Mouse (Mus musculus) cerebellum, adult 2 months (tissue): ENCODE data around the gene Tjp2. TPM values are rescaled to one million over a fixed set of nuclear protein-coding genes. Genes with fewer than 3 reads are reported as not detected.

ENCODE experiments used
- DNase-seq, 2 experiments: peaks; one replicate each; pipeline ENCODE4 v3.0.0; 2021
- H3K27ac ChIP-seq: fragments of 200-500 bp; 2 replicates; pipeline ENCODE4 v1.5.1; 2012; ENCODE audit warnings: low read length, control low read depth, inconsistent platforms; ENCODE audit not compliant: insufficient read depth
- H3K27me3 ChIP-seq: fragments of 200-500 bp; 2 replicates; pipeline ENCODE4 v1.6.1; 2012; ENCODE audit warnings: inconsistent platforms, mild to moderate bottlenecking, low read length, moderate library complexity; ENCODE audit not compliant: control insufficient read depth, insufficient read depth
- H3K4me1 ChIP-seq: fragments of 200-500 bp; 2 replicates; pipeline ENCODE4 v1.6.1; 2011; ENCODE audit warnings: low read length; ENCODE audit not compliant: control insufficient read depth, insufficient read depth
- H3K4me3 ChIP-seq: fragments of 200-500 bp; replicated peaks from 2 replicates; pipeline ENCODE3; 2011; ENCODE audit warnings: mild to moderate bottlenecking, low read depth, low read length, control low read depth; ENCODE audit not compliant: insufficient read depth
- CTCF ChIP-seq: fragments of 200-500 bp; IDR thresholded peaks from 2 replicates; pipeline ENCODE4 v1.5.1; 2011; ENCODE audit warnings: low read depth, mild to moderate bottlenecking, control low read depth, low read length, moderate library complexity, borderline replicate concordance; ENCODE audit not compliant: insufficient read depth
- POLR2A ChIP-seq: fragments of 200-500 bp; IDR thresholded peaks from 2 replicates; pipeline ENCODE4 v1.6.1; 2011; ENCODE audit warnings: low read length, control low read depth, borderline replicate concordance; ENCODE audit not compliant: insufficient read depth
- WGBS: fragments of 180-500 bp; shearing (Covaris S2); methylation state at CpG from one replicate; pipeline ENCODE4 v1.1.7; 2018; 5-methylcytosine and 5-hydroxymethylcytosine counted together
- polyA plus RNA-seq: library from polyadenylated mRNA; depleted of rRNA; stranded (reverse); fragments of >200 nt; gene quantifications from 2 replicates; pipeline ENCODE4 v1.2.3, GENCODE M21; 2012

Gene Tjp2
- polyA plus RNA-seq, 1 experiment, result 26.5 TPM

DNA sequence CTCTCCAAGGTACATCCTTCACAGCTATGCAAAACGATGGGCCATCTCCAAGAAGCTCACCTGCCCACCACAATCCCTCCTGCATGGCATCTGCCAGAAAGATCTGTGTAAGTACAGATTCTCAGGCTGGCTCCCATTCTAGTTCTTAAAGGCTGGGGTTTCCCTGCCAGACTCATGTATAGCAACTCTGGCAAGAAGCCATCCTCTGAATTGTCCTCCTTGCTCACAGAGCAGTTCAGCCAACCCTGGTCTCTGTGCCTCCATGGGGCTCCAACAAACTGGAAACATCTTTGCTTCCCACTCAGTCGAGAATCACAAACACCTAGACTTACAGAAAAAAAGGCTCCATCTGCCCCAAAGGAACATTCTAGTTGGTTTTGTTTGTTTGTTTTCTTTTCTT lies 139.5 kb downstream of the Tjp2 start:
- H3K27ac ChIP-seq, result no peak overlapping the region
- H3K4me1 ChIP-seq, result no peaks in the 10 kb centered on the region
- WGBS, result 33% methylated on average over 2 of the region's 2 CpGs
- H3K4me3 ChIP-seq, result no peak overlapping the region
- DNase-seq, result peak in 1 of 2 experiments; percentile 6
- TF ChIP-seq CTCF, result no peak
- TF ChIP-seq POLR2A, result no peak
- H3K27me3 ChIP-seq, result no peaks in the 10 kb centered on the region

DNA sequence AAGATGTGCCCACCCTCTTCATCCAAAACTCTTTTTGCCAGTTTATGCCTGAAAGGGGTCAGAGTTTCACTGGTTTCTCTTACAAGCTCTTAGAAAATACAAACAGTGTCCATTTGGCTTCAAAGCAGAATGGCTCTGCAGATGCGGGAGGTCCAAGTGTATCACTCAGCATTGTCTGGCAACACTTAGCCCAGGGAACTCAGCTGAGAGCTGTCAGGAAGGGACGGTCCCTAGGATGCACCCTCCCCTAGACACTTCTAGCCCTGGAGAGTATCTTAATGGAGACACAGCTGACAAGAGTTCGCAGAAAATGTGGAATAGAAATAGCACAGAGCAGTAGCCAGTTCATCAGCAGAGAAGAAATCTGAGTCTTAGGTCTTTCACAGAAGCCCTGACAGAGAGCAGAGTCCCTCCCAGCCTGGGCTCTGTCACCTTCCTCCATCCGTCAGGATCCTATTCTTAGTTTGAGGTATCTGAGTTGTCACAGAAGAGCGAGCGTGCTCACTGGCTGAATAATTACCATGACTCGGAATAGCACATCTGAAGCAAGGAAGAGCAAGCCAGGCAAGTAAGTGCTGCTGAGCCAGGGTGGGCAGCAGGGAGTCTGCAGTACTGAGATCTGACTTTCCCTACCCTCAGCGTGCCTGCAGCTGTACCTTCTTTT lies 144.3 kb downstream of the Tjp2 start:
- Histone ChIP-seq H3K4me1 (no peaks in the 10 kb centered on the region), H3K27ac (no peak overlapping the region), H3K27me3 (no peaks in the 10 kb centered on the region), H3K4me3 (no peak overlapping the region)
- no peak for DNase-seq
- WGBS, result 30% methylated on average over 8 of the region's 8 CpGs
- TF ChIP-seq CTCF, result no peak
- TF ChIP-seq POLR2A, result no peak

DNA sequence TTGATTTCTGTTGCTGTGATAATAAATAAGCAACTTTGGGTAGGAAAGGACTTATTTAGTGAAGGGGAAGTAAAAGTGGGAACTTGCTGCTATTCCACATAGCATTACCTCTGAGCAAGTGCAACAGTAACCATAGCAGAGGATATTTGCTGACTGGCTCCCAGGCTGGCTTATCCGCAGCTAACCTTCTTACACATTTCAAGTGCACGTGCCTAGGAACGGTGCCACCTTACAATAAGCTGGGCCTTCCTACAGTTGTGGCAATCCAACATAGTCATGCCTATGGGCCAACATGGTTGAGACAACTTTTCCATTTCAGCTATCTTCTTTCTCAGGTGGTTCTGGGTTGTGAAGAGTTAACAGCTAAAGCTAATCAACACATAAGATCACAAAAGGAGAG lies 147.2 kb downstream of the Tjp2 start:
- Histone ChIP-seq H3K27me3 (no peaks in the 10 kb centered on the region), H3K4me1 (no peaks in the 10 kb centered on the region), H3K4me3 (no peak overlapping the region), H3K27ac (no peak overlapping the region)
- TF ChIP-seq CTCF (no peak), POLR2A (no peak)
- WGBS, result 93% methylated on average over 3 of the region's 3 CpGs
- DNase-seq, result no peak

DNA sequence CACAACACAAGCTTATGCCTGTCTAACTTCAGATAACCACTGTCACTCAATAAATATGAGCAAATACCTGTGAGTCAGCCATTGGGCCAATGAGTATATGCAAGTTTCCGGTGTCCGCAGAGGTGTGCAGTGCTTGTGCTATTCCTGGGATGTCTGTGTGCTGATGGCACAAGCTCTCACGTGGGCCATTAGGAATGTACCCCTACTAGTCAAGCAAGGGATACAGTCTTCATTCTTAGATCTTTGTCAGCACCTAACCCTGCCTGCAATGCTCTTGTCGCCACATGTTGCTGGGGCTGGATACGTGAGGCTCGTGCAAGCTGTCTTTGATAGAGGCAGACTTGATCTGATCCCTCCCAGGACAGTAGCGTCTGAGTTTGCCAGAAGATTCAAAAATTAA lies 148.3 kb downstream of the Tjp2 start:
- Histone ChIP-seq H3K27me3 (no peaks in the 10 kb centered on the region), H3K4me1 (no peaks in the 10 kb centered on the region), H3K4me3 (no peak overlapping the region), H3K27ac (no peak overlapping the region)
- no peak for DNase-seq
- TF ChIP-seq POLR2A (no peak), CTCF (no peak)
- WGBS, result 87% methylated on average over 7 of the region's 7 CpGs

DNA sequence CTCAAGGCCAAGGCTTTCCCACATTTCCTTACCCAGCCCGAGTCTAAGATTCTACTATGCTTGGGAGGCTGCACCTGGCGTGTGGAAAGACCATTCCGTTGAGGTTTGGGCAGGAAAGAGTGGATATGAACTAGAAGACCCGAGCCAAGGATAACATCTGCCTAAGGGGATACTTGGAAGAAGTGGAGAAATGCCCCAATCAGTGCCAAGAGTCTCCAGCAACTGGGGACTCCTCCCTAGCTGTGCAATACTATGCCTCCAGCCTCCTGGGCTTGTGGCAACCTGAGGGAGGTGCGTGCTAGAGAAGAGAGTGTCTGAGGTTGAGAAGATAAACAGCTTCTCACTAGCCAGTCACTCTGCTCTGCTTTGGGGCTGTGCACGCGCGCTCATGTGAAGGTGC lies 148.9 kb downstream of the Tjp2 start:
- Histone ChIP-seq H3K4me1 (no peaks in the 10 kb centered on the region), H3K4me3 (no peak overlapping the region), H3K27me3 (no peaks in the 10 kb centered on the region), H3K27ac (no peak overlapping the region)
- WGBS, result 52% methylated on average over 8 of the region's 8 CpGs
- no peak for TF ChIP-seq POLR2A
- TF ChIP-seq CTCF, result no peak
- no peak for DNase-seq

DNA sequence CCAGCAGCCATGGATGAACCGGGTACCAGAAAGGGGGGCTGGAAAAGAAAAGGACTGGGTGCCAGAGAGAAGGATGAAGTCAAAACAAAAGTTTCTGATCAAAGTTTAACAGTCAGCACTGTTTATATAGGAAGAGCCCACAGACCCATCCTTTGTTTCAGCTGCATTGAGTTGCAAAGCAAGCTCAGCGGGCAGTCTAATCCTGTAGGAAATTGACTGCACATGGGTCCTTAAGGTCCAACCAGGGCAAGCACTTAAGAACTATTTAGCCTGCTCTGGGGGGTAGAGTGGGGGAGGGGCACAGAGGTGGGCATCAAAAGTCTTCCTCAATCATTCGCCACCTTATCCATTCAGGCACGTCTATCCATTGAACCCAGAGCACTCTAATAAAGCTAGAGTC lies 151.7 kb downstream of the Tjp2 start:
- Histone ChIP-seq H3K4me3 (no peak overlapping the region), H3K27me3 (no peaks in the 10 kb centered on the region), H3K4me1 (no peaks in the 10 kb centered on the region), H3K27ac (no peak overlapping the region)
- WGBS, result 60% methylated on average over 4 of the region's 4 CpGs
- TF ChIP-seq POLR2A (no peak), CTCF (no peak)
- DNase-seq, result no peak

DNA sequence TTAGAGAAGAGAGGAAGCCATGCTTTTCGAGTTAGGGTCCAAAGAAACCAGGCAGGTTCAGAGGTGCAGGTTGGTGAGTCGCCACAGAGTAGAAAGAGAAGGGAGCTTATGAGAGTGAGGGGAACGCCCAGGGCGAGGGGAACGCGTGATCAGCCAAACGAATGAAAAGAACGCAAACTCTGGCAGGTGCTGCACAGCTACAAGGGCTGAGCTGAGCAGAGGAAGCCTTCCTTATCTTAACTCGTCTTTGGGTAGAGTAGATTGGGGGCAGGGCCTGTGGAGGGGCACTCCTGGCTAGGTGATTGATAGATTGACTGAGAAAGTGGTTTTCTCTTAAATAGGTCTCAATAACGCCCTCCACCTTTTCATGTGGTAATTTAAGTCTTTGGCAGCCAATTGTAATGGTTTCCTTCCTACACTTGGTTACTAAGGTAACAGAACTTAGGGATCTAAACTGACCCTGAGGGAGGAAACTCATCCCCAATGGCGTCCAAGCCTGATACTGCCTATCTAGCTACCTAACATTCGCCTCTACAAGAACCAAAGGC lies 160.4 kb downstream of the Tjp2 start:
- no peak overlapping the region for H3K27ac ChIP-seq
- TF ChIP-seq POLR2A (no peak), CTCF (no peak)
- 64% methylated on average over 12 of the region's 12 CpGs for WGBS

DNA sequence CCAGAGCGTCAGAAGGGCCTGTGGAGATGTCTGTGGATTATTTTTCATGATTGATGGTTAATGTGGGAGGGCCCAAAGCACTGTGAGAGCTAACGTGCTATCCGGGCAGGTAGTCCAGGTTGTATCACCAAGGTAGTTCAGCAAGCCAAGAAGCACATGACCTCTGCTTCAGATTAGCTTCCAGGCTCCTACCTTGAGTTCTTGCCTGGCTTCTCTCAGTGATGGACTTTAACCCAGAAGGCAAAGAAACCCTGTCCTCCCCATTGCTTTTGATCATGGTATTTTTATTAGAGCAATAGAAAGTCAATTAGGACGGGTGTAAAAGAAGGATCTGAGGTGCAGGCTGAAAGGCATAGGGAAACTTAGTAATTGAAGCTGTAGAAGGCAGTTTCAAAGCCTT lies 161.2 kb downstream of the Tjp2 start:
- H3K27me3 ChIP-seq, result no peaks in the 10 kb centered on the region
- no peak overlapping the region for H3K4me3 ChIP-seq
- 0 out of 2 replicates have a peak, but pooled peaks cover 4% of the 10 kb centered on the region for H3K4me1 ChIP-seq
- DNase-seq, result no peak
- H3K27ac ChIP-seq, result no peak overlapping the region
- 88% methylated on average over 4 of the region's 4 CpGs for WGBS
- TF ChIP-seq CTCF (no peak), POLR2A (no peak)

More for the DNA sequence above, 160.4 kb downstream of the Tjp2 start:
- DNase-seq, result no peak
- H3K4me3 ChIP-seq, result no peak overlapping the region
- H3K27me3 ChIP-seq, result no peaks in the 10 kb centered on the region
- no peaks in the 10 kb centered on the region for H3K4me1 ChIP-seq
